Mouse (Mus musculus) erythroblast, embryonic 14.5 days (primary cell): Measurements from ENCODE around the gene Shank2. TPM values are rescaled to one million over a fixed set of nuclear protein-coding genes. Genes with fewer than 3 reads are reported as not detected.

Source experiments
- H3K27me3 ChIP-seq: 2 replicates; pipeline ENCODE4 v1.6.1; 2012; ENCODE audit warnings: inconsistent platforms; ENCODE audit not compliant: control insufficient read depth
- H3K36me3 ChIP-seq: 2 replicates; pipeline ENCODE4 v1.6.1; 2012; ENCODE audit warnings: mild to moderate bottlenecking, inconsistent platforms; ENCODE audit not compliant: control insufficient read depth
- H3K4me1 ChIP-seq: 2 replicates; pipeline ENCODE4 v1.6.1; 2012; ENCODE audit warnings: inconsistent platforms; ENCODE audit not compliant: control insufficient read depth
- H3K4me3 ChIP-seq: replicated peaks from 2 replicates; pipeline ENCODE3; 2012; ENCODE audit warnings: moderate library complexity, mild to moderate bottlenecking, inconsistent platforms
- H3K9me3 ChIP-seq: 2 replicates; pipeline ENCODE4 v1.6.1; 2012; ENCODE audit warnings: low read length, inconsistent platforms, mixed read lengths; ENCODE audit not compliant: control insufficient read depth
- GATA1 ChIP-seq: IDR thresholded peaks from 2 replicates; pipeline ENCODE4 v1.6.1; 2012; ENCODE audit warnings: low read length, inconsistent platforms, mixed read lengths
- TAL1 ChIP-seq: IDR thresholded peaks from 3 replicates; pipeline ENCODE4 v1.6.1; 2012; ENCODE audit warnings: low read length, inconsistent platforms, mixed read lengths
- polyA plus RNA-seq: library from polyadenylated mRNA; stranded (reverse); fragments of >175 nt; gene quantifications from 2 replicates; pipeline ENCODE4 v1.2.3, GENCODE M21; 2012

The Shank2 gene
- polyA plus RNA-seq, 1 experiment, result not detected

GRCm38 (mm10) chr7:144160646-144161249 lies 159.0 kb downstream of the Shank2 start:
- no peaks in the 10 kb centered on the region for H3K9me3 ChIP-seq
- no peak for TF ChIP-seq TAL1
- TF ChIP-seq GATA1, result no peak
- no peak overlapping the region for H3K4me3 ChIP-seq
- H3K27me3 ChIP-seq, result no peaks in the 10 kb centered on the region
- H3K36me3 ChIP-seq, result no peaks in the 10 kb centered on the region
- no peaks in the 10 kb centered on the region for H3K4me1 ChIP-seq

- Histone ChIP-seq H3K9me3 (no peaks in the 10 kb centered on the region), H3K4me3 (no peak overlapping the region), H3K4me1 (no peaks in the 10 kb centered on the region), H3K27me3 (no peaks in the 10 kb centered on the region; the same call in none of the 2 replicates), H3K36me3 (no peaks in the 10 kb centered on the region)
- TF ChIP-seq GATA1, result no peak
- TF ChIP-seq TAL1, result no peak
These were observed 168.5 kb downstream of the Shank2 start for GRCm38 (mm10) chr7:144170272-144170671.

- TF ChIP-seq GATA1 (no peak), TAL1 (no peak)
- Histone ChIP-seq H3K4me3 (no peak overlapping the region), H3K36me3 (no peaks in the 10 kb centered on the region), H3K9me3 (no peaks in the 10 kb centered on the region), H3K4me1 (no peaks in the 10 kb centered on the region), H3K27me3 (peaks cover 4% of the 10 kb centered on the region)
These were observed 169.0 kb downstream of the Shank2 start for GRCm38 (mm10) chr7:144170686-144171085.

- H3K9me3 ChIP-seq, result no peaks in the 10 kb centered on the region
- no peaks in the 10 kb centered on the region for H3K4me1 ChIP-seq
- peaks cover 9% of the 10 kb centered on the region for H3K27me3 ChIP-seq
- no peak overlapping the region for H3K4me3 ChIP-seq
- no peak for TF ChIP-seq TAL1
- no peak for TF ChIP-seq GATA1
- H3K36me3 ChIP-seq, result no peaks in the 10 kb centered on the region
These were observed 172.1 kb downstream of the Shank2 start for GRCm38 (mm10) chr7:144173869-144174268.

- H3K27me3 ChIP-seq, result peaks cover 9% of the 10 kb centered on the region
- no peak overlapping the region for H3K4me3 ChIP-seq
- no peaks in the 10 kb centered on the region for H3K36me3 ChIP-seq
- no peaks in the 10 kb centered on the region for H3K4me1 ChIP-seq
- no peaks in the 10 kb centered on the region for H3K9me3 ChIP-seq
- TF ChIP-seq TAL1 (no peak), GATA1 (no peak)
These were observed 172.6 kb downstream of the Shank2 start for GRCm38 (mm10) chr7:144174329-144174728.

- peaks cover 9% of the 10 kb centered on the region for H3K27me3 ChIP-seq
- H3K9me3 ChIP-seq, result no peaks in the 10 kb centered on the region
- no peak overlapping the region for H3K4me3 ChIP-seq
- TF ChIP-seq GATA1, result no peak
- no peak for TF ChIP-seq TAL1
- H3K4me1 ChIP-seq, result no peaks in the 10 kb centered on the region
- H3K36me3 ChIP-seq, result no peaks in the 10 kb centered on the region
These were observed 173.3 kb downstream of the Shank2 start for GRCm38 (mm10) chr7:144175025-144175424.

- TF ChIP-seq GATA1 (no peak), TAL1 (no peak)
- Histone ChIP-seq H3K4me3 (no peak overlapping the region), H3K36me3 (no peaks in the 10 kb centered on the region), H3K27me3 (peaks cover 9% of the 10 kb centered on the region), H3K9me3 (no peaks in the 10 kb centered on the region), H3K4me1 (no peaks in the 10 kb centered on the region)
These were observed 173.9 kb downstream of the Shank2 start for GRCm38 (mm10) chr7:144175481-144176233.

- Histone ChIP-seq H3K4me3 (no peak overlapping the region), H3K36me3 (no peaks in the 10 kb centered on the region), H3K4me1 (no peaks in the 10 kb centered on the region), H3K9me3 (no peaks in the 10 kb centered on the region), H3K27me3 (peaks cover 9% of the 10 kb centered on the region)
- no peak for TF ChIP-seq GATA1
- no peak for TF ChIP-seq TAL1
These were observed 174.6 kb downstream of the Shank2 start for GRCm38 (mm10) chr7:144176234-144176730.

GRCm38 (mm10) chr7:144179436-144179835 lies 177.7 kb downstream of the Shank2 start:
- H3K36me3 ChIP-seq, result no peaks in the 10 kb centered on the region; the same call in 1 of the 2 replicates
- H3K4me3 ChIP-seq, result no peak overlapping the region
- no peaks in the 10 kb centered on the region for H3K9me3 ChIP-seq
- TF ChIP-seq GATA1 (no peak), TAL1 (no peak)
- peaks cover 9% of the 10 kb centered on the region for H3K27me3 ChIP-seq
- no peaks in the 10 kb centered on the region for H3K4me1 ChIP-seq
